Mouse (Mus musculus) midbrain, embryonic 11.5 days (tissue): ENCODE measurements around the gene Tekt5. TPM values are rescaled to one million over a fixed set of nuclear protein-coding genes. Genes with fewer than 3 reads are reported as not detected.

ENCODE experiments used
- ATAC-seq: fragments of 200-750 bp; cut with Nextera tagmentation; 2 replicates; pipeline ENCODE4 v1.8.0; 2017; ENCODE audit warnings: moderate TSS enrichment, moderate library complexity; ENCODE audit not compliant: low FRiP score
- DNase-seq: peaks from one replicate; pipeline ENCODE4 v3.0.0; 2015; ENCODE audit warnings: low spot score; ENCODE audit errors: missing footprints
- H3K27ac ChIP-seq: fragments of 300-500 bp; sonication (generic); 2 replicates; pipeline ENCODE4 v1.5.1; 2014; ENCODE audit warnings: low read depth, low read length
- H3K27me3 ChIP-seq: fragments of 300-500 bp; sonication (generic); 2 replicates; pipeline ENCODE4 v1.6.1; 2014; ENCODE audit warnings: mild to moderate bottlenecking, low read length, moderate library complexity, mixed read lengths; ENCODE audit not compliant: control insufficient read depth, insufficient read depth
- H3K36me3 ChIP-seq: fragments of 300-500 bp; sonication (generic); 2 replicates; pipeline ENCODE4 v1.6.1; 2014; ENCODE audit warnings: mild to moderate bottlenecking, low read length, moderate library complexity, mixed read lengths; ENCODE audit not compliant: control insufficient read depth, insufficient read depth
- H3K4me1 ChIP-seq: fragments of 300-500 bp; sonication (generic); 2 replicates; pipeline ENCODE4 v1.6.1; 2014; ENCODE audit warnings: low read length; ENCODE audit not compliant: control insufficient read depth, insufficient read depth
- H3K4me2 ChIP-seq: fragments of 300-500 bp; sonication (generic); 2 replicates; pipeline ENCODE4 v1.6.1; 2014; ENCODE audit warnings: mild to moderate bottlenecking, moderate library complexity
- H3K4me3 ChIP-seq: fragments of 300-500 bp; sonication (generic); 2 replicates; pipeline ENCODE4 v1.5.1; 2014; ENCODE audit warnings: low read depth, low read length
- H3K9ac ChIP-seq: fragments of 300-500 bp; sonication (generic); 2 replicates; pipeline ENCODE4 v1.6.1; 2014; ENCODE audit warnings: low read length
- H3K9me3 ChIP-seq: fragments of 300-500 bp; sonication (generic); 2 replicates; pipeline ENCODE4 v1.6.1; 2016; ENCODE audit warnings: low read length; ENCODE audit not compliant: control insufficient read depth
- WGBS: fragments of 180-500 bp; shearing (Covaris S2); extraction: QIAGEN DNeasy Blood & Tissue Kit; methylation state at CpG from one replicate; pipeline ENCODE4 v1.1.7; 2014; 5-methylcytosine and 5-hydroxymethylcytosine counted together
- polyA plus RNA-seq: library from polyadenylated mRNA; unstranded; fragments of >200 nt; fragmentation: Nextera tagmentation; extraction: Ambion mirVana; gene quantifications from 2 replicates; pipeline ENCODE4 v1.2.1, GENCODE M21; 2014

Tekt5 gene
- polyA plus RNA-seq, 1 experiment from 2014 or later = 0.16 TPM

DNA sequence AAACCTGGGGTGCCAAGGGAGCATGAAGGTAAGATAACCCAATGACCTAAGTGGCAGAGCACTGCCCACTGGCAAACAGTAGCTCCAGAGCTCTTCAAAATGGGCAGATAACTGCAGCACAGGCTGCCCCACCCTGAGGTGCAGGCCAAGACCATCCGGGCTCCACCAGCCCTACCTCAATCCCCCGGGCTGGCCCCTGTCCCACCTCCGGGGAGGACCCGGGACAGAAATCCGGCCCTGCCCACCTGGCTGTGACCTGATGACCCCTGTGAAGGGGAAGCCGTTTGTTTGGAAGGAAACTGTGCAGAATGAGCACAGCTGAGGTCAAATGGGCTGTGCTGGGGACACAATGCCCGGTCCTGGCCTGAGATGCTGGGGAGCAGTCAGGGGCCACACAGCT lies 62.6 kb downstream of the Tekt5 start:
- ATAC-seq = no peak
- WGBS = 61% methylated on average over 7 of the region's 7 CpGs

DNA sequence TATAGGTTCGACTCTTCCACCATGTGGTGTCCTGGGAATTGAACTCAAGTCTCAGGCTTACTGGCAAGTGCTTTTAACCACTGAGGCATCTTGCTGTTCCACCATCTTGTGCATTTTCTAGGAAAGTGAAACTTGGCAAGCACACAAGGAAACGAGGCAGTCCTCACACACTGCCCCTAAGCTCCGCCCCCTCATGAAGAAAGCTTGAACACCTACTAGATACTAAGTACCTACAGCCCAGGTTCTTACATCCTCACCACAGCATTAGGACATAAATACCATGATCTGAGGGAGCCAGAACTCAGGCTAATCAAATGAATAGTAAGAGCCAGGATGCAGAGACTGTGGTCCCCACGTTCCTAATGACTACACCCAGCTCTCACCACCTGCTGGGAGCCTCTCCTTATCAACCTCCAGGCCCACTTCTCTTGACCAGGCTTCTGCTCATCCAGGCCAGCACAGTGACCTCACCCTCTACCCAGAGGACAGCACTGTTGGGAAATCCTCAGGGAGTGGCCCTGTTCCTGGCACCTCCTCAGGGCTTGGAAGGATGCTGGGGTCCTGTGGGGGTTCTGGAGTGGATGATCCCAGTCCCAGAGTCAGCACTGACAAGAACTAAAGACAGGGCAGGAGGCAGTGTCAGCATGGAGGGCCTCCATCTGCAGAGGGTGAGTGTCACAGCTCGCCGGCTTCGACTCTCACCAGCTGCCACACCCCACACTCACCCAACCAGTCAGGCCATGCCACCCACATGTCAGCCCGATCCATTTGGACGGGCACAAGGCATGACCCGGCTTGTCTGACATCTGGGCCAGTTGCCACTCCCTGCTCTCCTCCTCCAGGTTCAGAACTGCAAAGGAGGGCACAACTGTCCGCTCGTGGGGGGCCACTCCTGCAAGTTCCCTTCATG lies 64.4 kb downstream of the Tekt5 start:
- H3K27ac ChIP-seq = no peak overlapping the region
- no peaks in the 10 kb centered on the region for H3K27me3 ChIP-seq
- no peak overlapping the region for H3K4me3 ChIP-seq
- no peak overlapping the region for H3K4me2 ChIP-seq
- ATAC-seq (no peak), DNase-seq (no peak)
- no peaks in the 10 kb centered on the region for H3K9me3 ChIP-seq
- H3K9ac ChIP-seq = no peak overlapping the region
- no peaks in the 10 kb centered on the region for H3K36me3 ChIP-seq
- WGBS = 86% methylated on average over 12 of the region's 12 CpGs
- H3K4me1 ChIP-seq = no peaks in the 10 kb centered on the region

More for the DNA sequence above, 62.6 kb downstream of the Tekt5 start:
- DNase-seq = no peak
- no peaks in the 10 kb centered on the region for H3K4me1 ChIP-seq
- no peak overlapping the region for H3K4me3 ChIP-seq
- no peaks in the 10 kb centered on the region for H3K36me3 ChIP-seq
- H3K9ac ChIP-seq = no peak overlapping the region
- H3K27ac ChIP-seq = no peak overlapping the region
- H3K4me2 ChIP-seq = no peak overlapping the region
- no peaks in the 10 kb centered on the region for H3K9me3 ChIP-seq
- H3K27me3 ChIP-seq = no peaks in the 10 kb centered on the region

DNA sequence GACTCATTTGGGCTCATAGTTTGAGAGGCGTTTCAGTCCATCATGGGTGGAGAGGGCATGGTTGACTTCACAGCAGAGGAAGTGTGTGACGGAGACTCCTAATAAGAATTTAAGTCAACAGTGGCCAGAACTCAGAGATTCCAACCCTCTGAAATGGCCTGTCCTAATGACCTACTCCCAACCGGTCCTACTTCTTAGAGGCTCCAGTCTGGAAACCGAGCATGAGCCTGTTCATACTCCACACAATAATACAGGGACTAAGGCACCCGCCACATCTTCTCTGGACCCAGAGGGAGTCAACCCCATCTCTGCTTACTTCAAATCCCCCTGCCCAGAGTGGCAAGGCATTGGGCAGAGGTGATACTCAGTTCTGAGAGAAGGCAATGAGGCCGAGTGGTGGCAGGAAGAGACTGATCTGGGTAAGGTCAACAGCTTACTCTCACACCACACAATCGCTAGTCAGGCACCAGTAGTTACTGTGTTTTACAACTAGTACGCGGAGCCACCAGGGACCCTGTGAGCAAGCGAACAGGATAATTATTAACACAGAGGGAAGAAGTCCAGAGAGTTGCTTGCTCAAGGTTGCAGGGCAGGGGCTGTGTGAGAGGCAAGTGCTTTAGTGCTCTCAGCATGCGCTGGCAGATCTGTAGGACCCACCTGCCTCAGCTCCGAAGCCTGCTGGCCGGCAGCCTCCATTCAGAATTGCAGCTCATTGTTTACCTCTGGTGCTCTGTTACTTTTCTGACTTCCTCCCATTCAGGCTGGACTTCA lies 67.5 kb downstream of the Tekt5 start:
- no peak overlapping the region for H3K9ac ChIP-seq
- H3K36me3 ChIP-seq = no peaks in the 10 kb centered on the region
- H3K4me2 ChIP-seq = no peak overlapping the region
- 64% methylated on average over 13 of the region's 13 CpGs for WGBS
- no peak for ATAC-seq
- H3K4me3 ChIP-seq = no peak overlapping the region
- H3K4me1 ChIP-seq = no peaks in the 10 kb centered on the region
- no peak for DNase-seq
- no peaks in the 10 kb centered on the region for H3K27me3 ChIP-seq
- H3K27ac ChIP-seq = no peak overlapping the region
- no peaks in the 10 kb centered on the region for H3K9me3 ChIP-seq

DNA sequence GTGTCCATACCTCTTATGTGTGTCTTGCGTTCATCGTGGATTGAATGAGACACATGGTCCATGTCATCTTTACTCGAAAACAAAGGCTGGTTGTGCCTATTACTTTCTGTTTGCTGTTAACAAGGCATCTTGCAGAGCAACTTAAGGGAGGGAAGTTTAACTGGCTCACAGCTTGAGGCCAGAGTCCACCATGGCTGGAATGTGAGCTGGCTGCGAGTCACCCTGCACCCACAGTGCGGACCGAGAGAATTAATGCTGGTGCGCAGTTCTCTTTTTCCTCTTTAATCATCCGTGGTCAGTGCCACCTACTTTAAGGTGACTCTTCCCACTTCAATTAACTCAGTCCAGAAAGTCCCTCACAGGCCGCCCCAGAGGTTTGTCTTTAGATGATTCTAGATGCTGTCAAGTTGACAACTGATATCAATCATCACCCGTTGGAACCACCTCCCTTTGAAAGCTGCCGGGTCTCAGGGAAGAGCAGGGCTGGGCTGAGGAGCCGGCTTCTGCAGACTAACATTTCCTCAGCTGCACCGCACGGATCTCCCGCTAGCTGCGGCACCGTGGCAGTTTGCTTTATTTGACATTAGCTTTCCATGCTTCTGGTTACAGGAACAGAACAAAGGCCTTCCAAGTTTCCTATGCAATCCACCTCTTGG lies 75.2 kb downstream of the Tekt5 start:
- Histone ChIP-seq H3K36me3 (no peaks in the 10 kb centered on the region), H3K27ac (no peak overlapping the region), H3K4me1 (no peaks in the 10 kb centered on the region), H3K9me3 (no peaks in the 10 kb centered on the region), H3K27me3 (no peaks in the 10 kb centered on the region), H3K4me2 (no peak overlapping the region), H3K9ac (no peak overlapping the region), H3K4me3 (no peak overlapping the region)
- 65% methylated on average over 17 of the region's 17 CpGs for WGBS
- DNase-seq = no peak
- no peak for ATAC-seq

DNA sequence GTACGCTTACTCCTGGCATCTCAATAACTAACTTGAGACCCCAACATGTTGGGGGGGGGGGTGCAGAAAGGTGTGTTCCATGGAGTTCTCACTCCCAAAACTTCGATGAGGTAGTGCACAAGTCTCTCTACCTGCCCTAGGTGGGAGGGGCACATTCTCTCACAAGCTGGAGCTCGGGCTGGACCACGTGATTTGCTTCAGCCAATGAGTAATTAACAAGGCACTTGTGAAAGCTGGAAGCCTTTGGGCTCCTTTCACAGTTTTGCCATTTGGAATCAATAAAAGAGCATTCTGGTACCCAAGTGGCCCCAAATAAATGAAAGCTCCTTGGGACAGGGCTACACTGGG lies 78.1 kb downstream of the Tekt5 start:
- Histone ChIP-seq H3K27me3 (peaks cover 10% of the 10 kb centered on the region), H3K4me3 (no peak overlapping the region), H3K4me1 (no peaks in the 10 kb centered on the region), H3K36me3 (no peaks in the 10 kb centered on the region), H3K9me3 (no peaks in the 10 kb centered on the region), H3K4me2 (no peak overlapping the region), H3K9ac (no peak overlapping the region), H3K27ac (no peak overlapping the region)
- DNase-seq (no peak), ATAC-seq (no peak)
- 71% methylated on average over 4 of the region's 4 CpGs for WGBS

DNA sequence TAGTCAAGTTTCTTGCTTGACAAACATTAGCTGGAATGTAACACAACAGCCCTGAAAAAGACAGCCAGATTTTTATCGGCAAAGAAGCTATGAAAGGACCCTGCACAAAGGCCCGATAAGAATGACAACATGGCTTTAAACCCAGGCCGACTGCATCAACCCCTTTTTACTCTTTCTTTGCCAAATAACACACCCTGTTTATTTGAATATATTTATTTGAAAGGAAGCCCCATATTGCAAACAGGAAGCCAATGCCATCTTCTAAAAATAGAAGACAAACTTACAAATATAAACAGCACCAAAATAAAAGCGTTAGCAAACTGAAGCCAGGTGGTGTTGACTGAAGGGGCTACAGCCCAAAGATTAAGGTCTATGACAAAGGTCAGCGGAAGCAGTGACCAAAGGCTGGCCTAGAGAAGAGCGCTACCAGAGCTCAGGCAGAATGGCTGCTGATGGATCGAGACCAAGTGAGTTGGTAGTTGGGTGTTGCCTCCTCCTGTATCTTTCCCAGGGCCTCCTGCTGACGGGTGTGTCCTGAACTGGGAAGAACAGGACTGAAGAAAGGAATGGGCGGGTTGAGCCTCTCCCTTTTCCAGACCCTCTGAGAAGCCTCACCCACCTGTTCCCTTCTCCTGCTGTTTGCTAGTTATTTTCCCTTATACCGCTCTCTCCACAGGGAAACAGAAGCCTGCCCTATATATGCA lies 78.6 kb downstream of the Tekt5 start:
- 85% methylated on average over 10 of the region's 10 CpGs for WGBS
- ATAC-seq = no peak
- Histone ChIP-seq H3K36me3 (no peaks in the 10 kb centered on the region), H3K4me2 (no peak overlapping the region), H3K9me3 (no peaks in the 10 kb centered on the region), H3K4me1 (no peaks in the 10 kb centered on the region), H3K9ac (no peak overlapping the region), H3K27ac (no peak overlapping the region), H3K27me3 (peaks cover 10% of the 10 kb centered on the region), H3K4me3 (no peak overlapping the region)
- no peak for DNase-seq

DNA sequence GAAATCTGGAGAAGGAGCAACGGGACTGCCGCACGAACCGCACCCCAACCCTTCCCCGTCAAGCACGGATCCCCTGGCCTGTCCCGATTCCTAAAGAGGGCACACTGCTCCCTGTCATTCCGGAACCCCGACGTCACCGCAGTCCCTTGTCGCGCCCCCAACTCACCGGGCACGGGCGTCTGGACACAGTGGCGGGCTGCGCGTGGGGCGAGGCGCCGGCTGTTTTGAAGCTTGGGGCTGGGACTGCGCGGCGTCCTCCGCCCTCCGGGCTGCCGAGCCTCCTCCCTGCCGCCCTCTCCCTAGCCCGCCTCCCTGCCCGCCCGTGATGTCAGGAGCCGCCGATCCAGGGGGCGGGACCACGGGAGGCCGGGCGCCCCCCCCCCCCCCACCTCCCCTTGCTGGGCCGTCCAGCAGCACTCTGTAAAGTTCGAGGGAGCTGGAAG lies 81.6 kb downstream of the Tekt5 start, which contains the start of gene Emp2:
Gene Emp2 (minus strand): TSS at position 323 of the 443 bp plus-strand sequence.
- under 1% methylated on average over 39 of the region's 40 CpGs for WGBS

DNA sequence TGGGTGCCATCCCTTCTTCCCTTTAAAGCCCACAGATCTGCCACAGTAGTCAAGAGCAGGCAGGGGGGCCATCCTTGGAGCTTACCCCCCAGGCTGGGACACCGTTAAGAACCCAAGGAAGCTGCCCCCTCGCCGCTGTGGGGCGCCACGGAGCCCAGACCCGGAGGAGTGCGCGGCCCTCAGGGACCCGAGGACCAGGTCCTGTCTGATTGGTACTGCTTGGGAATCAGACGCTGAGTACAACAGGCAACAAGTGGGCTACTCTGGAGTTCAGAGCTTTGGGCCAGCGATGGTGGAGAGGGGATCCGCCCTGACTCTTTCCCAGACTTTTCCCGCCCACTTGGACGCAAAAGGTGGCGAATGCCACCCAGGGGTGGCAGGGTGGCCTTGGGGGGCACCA lies 82.1 kb downstream of the Tekt5 start:
- Histone ChIP-seq H3K9ac (peak overlapping the region; percentile 66), H3K4me3 (peak overlapping the region; percentile 43), H3K27ac (no peak overlapping the region), H3K4me2 (peak overlapping the region; percentile 85), H3K4me1 (no peaks in the 10 kb centered on the region), H3K36me3 (no peaks in the 10 kb centered on the region), H3K9me3 (no peaks in the 10 kb centered on the region), H3K27me3 (peaks cover 10% of the 10 kb centered on the region)
- ATAC-seq (peak; percentile 59), DNase-seq (peak; percentile 87)
- whole genome bisulfite sequencing = 3% methylated on average over 15 of the region's 15 CpGs

More for the DNA sequence above, 81.6 kb downstream of the Tekt5 start, which contains the start of gene Emp2:
- Histone ChIP-seq H3K4me2 (peak within 1 kb of the TSS; percentile 85), H3K9ac (peak within 1 kb of the TSS; percentile 66), H3K27me3 (peaks cover 10% of the 10 kb centered on the region), H3K27ac (no peak within 1 kb of the TSS), H3K36me3 (no peaks in the 10 kb centered on the region), H3K4me1 (no peaks in the 10 kb centered on the region), H3K4me3 (peak within 1 kb of the TSS; percentile 43), H3K9me3 (no peaks in the 10 kb centered on the region)
- DNase-seq (peak; percentile 93), ATAC-seq (peak; percentile 87)
